Mouse (Mus musculus) lung, postnatal 0 days (tissue): ENCODE measurements around the gene Acss3. TPM values are rescaled to one million over a fixed set of nuclear protein-coding genes. Genes with fewer than 3 reads are reported as not detected.

ENCODE experiments used
- ATAC-seq: fragments of 200-750 bp; cut with Nextera tagmentation; 2 replicates; pipeline ENCODE4 v1.8.0; 2017; ENCODE audit warnings: moderate library complexity
- DNase-seq: peaks from one replicate; pipeline ENCODE4 v3.0.0-alpha.2; 2016; ENCODE audit warnings: low spot score
- H3K27ac ChIP-seq: fragments of 300-500 bp; sonication (generic); 2 replicates; pipeline ENCODE4 v1.5.1; 2014; ENCODE audit warnings: antibody characterized with exemption, mild to moderate bottlenecking, low read length, mixed read lengths
- H3K27me3 ChIP-seq: fragments of 300-500 bp; sonication (generic); replicated peaks from 2 replicates; pipeline ENCODE4 v1.6.1; 2014; ENCODE audit warnings: low read length, mixed read lengths; ENCODE audit not compliant: insufficient read depth
- H3K36me3 ChIP-seq: fragments of 300-500 bp; sonication (generic); 2 replicates; pipeline ENCODE4 v1.6.1; 2014; ENCODE audit warnings: low read length, mixed read lengths; ENCODE audit not compliant: insufficient read depth
- H3K4me1 ChIP-seq: fragments of 300-500 bp; sonication (generic); 2 replicates; pipeline ENCODE4 v1.6.1; 2014; ENCODE audit warnings: antibody characterized with exemption, low read depth, low read length, mixed read lengths; ENCODE audit not compliant: insufficient read depth
- H3K4me2 ChIP-seq: fragments of 300-500 bp; sonication (generic); replicated peaks from 2 replicates; pipeline ENCODE4 v1.6.1; 2014; ENCODE audit warnings: low read depth, mild to moderate bottlenecking, low read length, moderate library complexity, mixed read lengths
- H3K4me3 ChIP-seq: fragments of 300-500 bp; sonication (generic); 2 replicates; pipeline ENCODE4 v1.5.1; 2014; ENCODE audit warnings: low read depth, low read length
- H3K9ac ChIP-seq: fragments of 300-500 bp; sonication (generic); replicated peaks from 2 replicates; pipeline ENCODE4 v1.6.1; 2014; ENCODE audit warnings: low read depth, mild to moderate bottlenecking
- H3K9me3 ChIP-seq: fragments of 300-500 bp; sonication (generic); 2 replicates; pipeline ENCODE4 v1.6.1; 2016; ENCODE audit warnings: low read length, mixed read lengths
- CTCF ChIP-seq: IDR thresholded peaks from 2 replicates; pipeline ENCODE4 v1.5.1; 2016; ENCODE audit warnings: antibody characterized with exemption, mild to moderate bottlenecking
- EP300 ChIP-seq: IDR thresholded peaks from 2 replicates; pipeline ENCODE4 v1.6.1; 2016; ENCODE audit warnings: antibody characterized with exemption, mild to moderate bottlenecking, control low read depth
- WGBS: fragments of 180-500 bp; shearing (Covaris S2); extraction: QIAGEN DNeasy Blood & Tissue Kit; methylation state at CpG from one replicate; pipeline ENCODE4 v1.1.7; 2014; 5-methylcytosine and 5-hydroxymethylcytosine counted together
- polyA plus RNA-seq: library from polyadenylated mRNA; unstranded; fragments of >200 nt; fragmentation: Nextera tagmentation; extraction: Ambion mirVana; gene quantifications from 2 replicates; pipeline ENCODE4 v1.2.1, GENCODE M21; 2015

The Acss3 gene
- polyA plus RNA-seq, 1 experiment from 2014 or later, result 6.3 TPM

- no peaks in the 10 kb centered on the region for H3K27me3 ChIP-seq
- peak overlapping the region; percentile 57 for H3K9ac ChIP-seq
- H3K27ac ChIP-seq, result peak overlapping the region; percentile 79
- peak overlapping the region; percentile 64 for H3K4me2 ChIP-seq
- no peaks in the 10 kb centered on the region for H3K9me3 ChIP-seq
- H3K4me3 ChIP-seq, result peak overlapping the region; percentile 57
- no peaks in the 10 kb centered on the region for H3K4me1 ChIP-seq
- TF ChIP-seq EP300, result no peak
- TF ChIP-seq CTCF, result no peak
- no peaks in the 10 kb centered on the region for H3K36me3 ChIP-seq
- no peak; the same call in 1 of the 2 replicates for ATAC-seq
- 7% methylated on average over 9 of the region's 9 CpGs for WGBS
- peak; percentile 49 for DNase-seq
These were observed 532 bp downstream of the Acss3 start for GRCm38 (mm10) chr10:107122744-107123528.

GRCm38 (mm10) chr10:107121301-107121700 lies 2.2 kb downstream of the Acss3 start:
- Histone ChIP-seq H3K4me3 (no peak overlapping the region), H3K36me3 (no peaks in the 10 kb centered on the region), H3K4me2 (peak overlapping the region; percentile 64; the same call in 1 of the 2 replicates), H3K27ac (no peak overlapping the region), H3K27me3 (no peaks in the 10 kb centered on the region), H3K9ac (no peak overlapping the region), H3K4me1 (no peaks in the 10 kb centered on the region; the same call in 1 of the 2 replicates), H3K9me3 (no peaks in the 10 kb centered on the region)
- TF ChIP-seq CTCF, result no peak
- TF ChIP-seq EP300, result no peak
- WGBS, result 94% methylated on average over 9 of the region's 9 CpGs
- no peak for ATAC-seq
- no peak for DNase-seq

- H3K4me1 ChIP-seq, result no peaks in the 10 kb centered on the region; the same call in 1 of the 2 replicates
- no peak overlapping the region for H3K9ac ChIP-seq
- H3K36me3 ChIP-seq, result no peaks in the 10 kb centered on the region
- no peak for TF ChIP-seq CTCF
- no peak for TF ChIP-seq EP300
- WGBS, result 63% methylated on average over 2 of the region's 2 CpGs
- ATAC-seq (no peak), DNase-seq (peak; percentile 57)
- H3K27ac ChIP-seq, result no peak overlapping the region
- H3K9me3 ChIP-seq, result no peaks in the 10 kb centered on the region
- H3K27me3 ChIP-seq, result no peaks in the 10 kb centered on the region
- H3K4me3 ChIP-seq, result no peak overlapping the region
- H3K4me2 ChIP-seq, result no peak overlapping the region
These were observed 4.3 kb downstream of the Acss3 start for GRCm38 (mm10) chr10:107119135-107119534.

- TF ChIP-seq EP300 (peak; percentile 96), CTCF (no peak)
- Histone ChIP-seq H3K9ac (no peak overlapping the region), H3K27me3 (no peaks in the 10 kb centered on the region), H3K9me3 (no peaks in the 10 kb centered on the region), H3K4me3 (no peak overlapping the region), H3K36me3 (no peaks in the 10 kb centered on the region), H3K27ac (peak overlapping the region; percentile 72), H3K4me1 (no peaks in the 10 kb centered on the region; the same call in 1 of the 2 replicates), H3K4me2 (no peak overlapping the region; the same call in 1 of the 2 replicates)
- 15% methylated on average over 4 of the region's 4 CpGs for WGBS
- DNase-seq, result peak; percentile 92
- ATAC-seq, result peak; percentile 77
These were observed 6.7 kb downstream of the Acss3 start for GRCm38 (mm10) chr10:107116709-107117267.

- Histone ChIP-seq H3K27ac (peak overlapping the region; percentile 39; the same call in 1 of the 2 replicates), H3K4me1 (no peaks in the 10 kb centered on the region; the same call in 1 of the 2 replicates), H3K27me3 (no peaks in the 10 kb centered on the region), H3K9ac (no peak overlapping the region), H3K36me3 (no peaks in the 10 kb centered on the region), H3K4me2 (no peak overlapping the region), H3K4me3 (no peak overlapping the region), H3K9me3 (no peaks in the 10 kb centered on the region)
- DNase-seq, result peak; percentile 52
- TF ChIP-seq CTCF (no peak), EP300 (no peak)
- peak; percentile 15 for ATAC-seq
- WGBS, result 17% methylated on average over 1 of the region's 1 CpGs
These were observed 7.4 kb downstream of the Acss3 start for GRCm38 (mm10) chr10:107115930-107116642.

GRCm38 (mm10) chr10:107115121-107115520 lies 8.3 kb downstream of the Acss3 start:
- no peaks in the 10 kb centered on the region; the same call in 1 of the 2 replicates for H3K4me1 ChIP-seq
- no peak for ATAC-seq
- no peak overlapping the region for H3K9ac ChIP-seq
- TF ChIP-seq EP300 (no peak), CTCF (no peak)
- no peaks in the 10 kb centered on the region for H3K9me3 ChIP-seq
- H3K4me2 ChIP-seq, result no peak overlapping the region
- H3K27me3 ChIP-seq, result no peaks in the 10 kb centered on the region
- WGBS, result 32% methylated on average over 1 of the region's 1 CpGs
- no peak for DNase-seq
- H3K36me3 ChIP-seq, result no peaks in the 10 kb centered on the region
- no peak overlapping the region for H3K4me3 ChIP-seq
- no peak overlapping the region for H3K27ac ChIP-seq
